Mouse (Mus musculus) cerebellum, adult 2 months (tissue): ENCODE measurements around the gene Sel1l. TPM values are rescaled to one million over a fixed set of nuclear protein-coding genes. Genes with fewer than 3 reads are reported as not detected.

Experiments used
- DNase-seq, 2 experiments: peaks; one replicate each; pipeline ENCODE4 v3.0.0; 2021
- H3K27ac ChIP-seq: fragments of 200-500 bp; 2 replicates; pipeline ENCODE4 v1.5.1; 2012; ENCODE audit warnings: low read length, control low read depth, inconsistent platforms; ENCODE audit not compliant: insufficient read depth
- H3K27me3 ChIP-seq: fragments of 200-500 bp; 2 replicates; pipeline ENCODE4 v1.6.1; 2012; ENCODE audit warnings: inconsistent platforms, mild to moderate bottlenecking, low read length, moderate library complexity; ENCODE audit not compliant: control insufficient read depth, insufficient read depth
- H3K4me1 ChIP-seq: fragments of 200-500 bp; 2 replicates; pipeline ENCODE4 v1.6.1; 2011; ENCODE audit warnings: low read length; ENCODE audit not compliant: control insufficient read depth, insufficient read depth
- H3K4me3 ChIP-seq: fragments of 200-500 bp; replicated peaks from 2 replicates; pipeline ENCODE3; 2011; ENCODE audit warnings: mild to moderate bottlenecking, low read depth, low read length, control low read depth; ENCODE audit not compliant: insufficient read depth
- CTCF ChIP-seq: fragments of 200-500 bp; IDR thresholded peaks from 2 replicates; pipeline ENCODE4 v1.5.1; 2011; ENCODE audit warnings: low read depth, mild to moderate bottlenecking, control low read depth, low read length, moderate library complexity, borderline replicate concordance; ENCODE audit not compliant: insufficient read depth
- POLR2A ChIP-seq: fragments of 200-500 bp; IDR thresholded peaks from 2 replicates; pipeline ENCODE4 v1.6.1; 2011; ENCODE audit warnings: low read length, control low read depth, borderline replicate concordance; ENCODE audit not compliant: insufficient read depth
- WGBS: fragments of 180-500 bp; shearing (Covaris S2); methylation state at CpG from one replicate; pipeline ENCODE4 v1.1.7; 2018; 5-methylcytosine and 5-hydroxymethylcytosine counted together
- polyA plus RNA-seq: library from polyadenylated mRNA; depleted of rRNA; stranded (reverse); fragments of >200 nt; gene quantifications from 2 replicates; pipeline ENCODE4 v1.2.3, GENCODE M21; 2012

Sel1l gene
- polyA plus RNA-seq, 1 experiment: 87.1 TPM

DNA sequence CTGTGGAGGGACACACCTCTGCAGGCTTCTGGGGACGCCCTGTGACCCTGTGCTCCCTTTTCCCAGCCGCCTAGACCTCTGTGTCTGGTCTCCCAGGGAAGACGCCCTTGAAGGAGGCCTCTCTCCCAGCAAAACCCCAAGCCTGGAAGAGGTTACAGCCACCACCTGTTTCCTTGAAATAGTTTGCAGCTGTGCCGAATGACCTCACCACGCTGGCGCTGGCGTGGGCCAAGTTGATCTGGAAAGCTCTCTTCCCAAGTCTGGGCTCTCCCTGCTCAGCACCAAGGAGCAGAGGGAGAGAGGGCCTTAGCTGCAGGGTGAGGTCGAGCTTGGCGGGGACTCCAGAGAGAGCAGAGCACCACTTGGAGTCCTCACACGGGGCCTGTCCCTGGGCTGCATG, 62.6 kb downstream of the Sel1l start:
- no peak for TF ChIP-seq CTCF
- no peak for TF ChIP-seq POLR2A
- no peak overlapping the region for H3K4me3 ChIP-seq
- 16% methylated on average over 10 of the region's 10 CpGs for WGBS
- no peak for DNase-seq
- H3K27ac ChIP-seq: no peak overlapping the region
- no peaks in the 10 kb centered on the region for H3K27me3 ChIP-seq
- no peaks in the 10 kb centered on the region for H3K4me1 ChIP-seq

DNA sequence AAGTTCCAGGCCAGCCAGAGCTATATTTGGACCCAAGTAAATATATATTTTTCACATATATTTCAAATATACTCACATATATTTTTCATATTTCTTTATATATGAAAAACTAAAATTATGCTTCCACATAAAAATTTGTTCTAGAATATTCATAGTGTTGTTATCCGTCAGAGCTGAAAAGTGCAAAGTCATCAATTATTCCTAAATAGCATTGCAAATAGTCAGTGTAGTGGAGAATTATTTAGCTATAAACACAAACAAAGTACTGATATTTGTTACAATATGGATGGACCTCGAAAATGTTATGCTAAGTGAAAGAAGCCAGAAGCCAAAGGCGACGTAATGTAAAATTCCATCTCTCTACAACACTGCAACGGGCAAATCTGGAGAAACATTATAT, 67.5 kb downstream of the Sel1l start:
- no peaks in the 10 kb centered on the region for H3K27me3 ChIP-seq
- no peaks in the 10 kb centered on the region for H3K4me1 ChIP-seq
- no peak for DNase-seq
- TF ChIP-seq CTCF (no peak), POLR2A (no peak)
- H3K4me3 ChIP-seq: no peak overlapping the region
- H3K27ac ChIP-seq: no peak overlapping the region
- 92% methylated on average over 5 of the region's 5 CpGs for WGBS

GRCm38 (mm10) chr12:91780531-91780930, 68.4 kb downstream of the Sel1l start:
- no peak for TF ChIP-seq POLR2A
- no peak for TF ChIP-seq CTCF
- WGBS: 66% methylated on average over 3 of the region's 3 CpGs

GRCm38 (mm10) chr12:91779004-91779365, 70.0 kb downstream of the Sel1l start:
- under 1% methylated on average over 34 of the region's 35 CpGs for WGBS
- Histone ChIP-seq H3K27me3 (no peaks in the 10 kb centered on the region), H3K4me3 (peak overlapping the region; percentile 47), H3K4me1 (no peaks in the 10 kb centered on the region), H3K27ac (no peak overlapping the region)
- DNase-seq: peak; percentile 62 to 66
- TF ChIP-seq CTCF (no peak), POLR2A (no peak)

More at GRCm38 (mm10) chr12:91780531-91780930, 68.4 kb downstream of the Sel1l start:
- Histone ChIP-seq H3K4me3 (no peak overlapping the region), H3K27me3 (no peaks in the 10 kb centered on the region), H3K4me1 (no peaks in the 10 kb centered on the region), H3K27ac (no peak overlapping the region)
- DNase-seq: no peak

GRCm38 (mm10) chr12:91778211-91779003, 70.5 kb downstream of the Sel1l start:
- Histone ChIP-seq H3K27ac (no peak overlapping the region), H3K4me1 (no peaks in the 10 kb centered on the region), H3K27me3 (no peaks in the 10 kb centered on the region), H3K4me3 (peak overlapping the region; percentile 47)
- peak; percentile 39 to 49 for DNase-seq
- TF ChIP-seq POLR2A: no peak
- TF ChIP-seq CTCF: no peak
- WGBS: under 1% methylated on average over 41 of the region's 51 CpGs

DNA sequence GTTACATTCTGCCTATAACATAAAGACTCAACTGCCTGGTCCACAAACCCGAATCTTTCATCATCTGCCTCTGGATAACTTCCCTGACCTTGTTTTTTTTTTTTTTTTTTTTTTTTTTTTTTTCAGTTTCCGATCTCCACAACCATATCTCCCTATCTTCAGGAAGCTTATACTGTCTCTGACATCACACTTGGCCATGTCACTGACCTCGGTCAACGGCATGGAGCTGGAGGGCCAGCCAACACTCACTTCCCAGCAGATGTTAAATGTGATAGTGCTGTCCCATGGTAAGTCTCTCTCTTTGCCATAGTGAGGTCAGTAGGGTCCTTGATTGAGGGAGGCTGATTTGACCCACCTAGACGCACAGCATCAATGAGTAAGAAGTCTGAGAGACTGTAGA, 72.6 kb downstream of the Sel1l start:
- H3K27ac ChIP-seq: no peak overlapping the region
- WGBS: 86% methylated on average over 5 of the region's 5 CpGs
- TF ChIP-seq POLR2A (no peak), CTCF (no peak)
- no peak for DNase-seq
- no peaks in the 10 kb centered on the region for H3K27me3 ChIP-seq
- H3K4me1 ChIP-seq: no peaks in the 10 kb centered on the region
- H3K4me3 ChIP-seq: no peak overlapping the region

- DNase-seq: peak in 1 of 2 experiments; percentile 27
- H3K4me1 ChIP-seq: no peaks in the 10 kb centered on the region
- H3K27ac ChIP-seq: peak overlapping the region; percentile 37; the same call in 1 of the 2 replicates
- no peak overlapping the region for H3K4me3 ChIP-seq
- WGBS: 83% methylated on average over 8 of the region's 8 CpGs
- TF ChIP-seq CTCF (no peak), POLR2A (no peak)
- no peaks in the 10 kb centered on the region for H3K27me3 ChIP-seq
Observed at GRCm38 (mm10) chr12:91774811-91775284, 74.1 kb downstream of the Sel1l start.

DNA sequence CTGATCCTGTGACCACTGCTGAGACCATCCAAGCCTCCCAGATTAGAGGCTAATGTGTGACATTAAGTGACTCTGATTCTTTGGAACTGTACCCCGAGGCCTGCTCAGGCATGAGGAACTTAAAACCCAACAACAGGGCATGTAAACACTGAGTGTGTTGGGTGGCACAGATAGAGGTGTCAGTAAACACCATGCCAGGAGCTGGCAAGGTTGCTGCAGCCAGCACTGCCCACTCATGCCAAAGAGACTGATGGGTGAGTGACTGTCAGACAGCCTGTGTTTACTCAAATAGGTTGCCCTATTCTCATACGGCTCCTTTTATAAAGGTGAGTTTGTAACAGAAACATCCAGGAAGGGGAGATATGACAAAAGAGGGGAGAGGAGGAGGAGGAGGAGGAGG, 80.1 kb downstream of the Sel1l start:
- TF ChIP-seq CTCF: no peak
- no peak for TF ChIP-seq POLR2A
- WGBS: 22% methylated on average over 2 of the region's 2 CpGs
- no peak for DNase-seq
- Histone ChIP-seq H3K4me1 (no peaks in the 10 kb centered on the region), H3K4me3 (no peak overlapping the region), H3K27me3 (no peaks in the 10 kb centered on the region), H3K27ac (no peak overlapping the region)
